Mouse (Mus musculus) erythroblast, embryonic 14.5 days (primary cell): ENCODE results near the gene Cmip.

Source experiments
- GATA1 ChIP-seq: IDR thresholded peaks from 2 replicates; pipeline ENCODE4 v1.6.1; 2012; ENCODE audit warnings: low read length, inconsistent platforms, mixed read lengths
- TAL1 ChIP-seq: IDR thresholded peaks from 3 replicates; pipeline ENCODE4 v1.6.1; 2012; ENCODE audit warnings: low read length, inconsistent platforms, mixed read lengths

DNA sequence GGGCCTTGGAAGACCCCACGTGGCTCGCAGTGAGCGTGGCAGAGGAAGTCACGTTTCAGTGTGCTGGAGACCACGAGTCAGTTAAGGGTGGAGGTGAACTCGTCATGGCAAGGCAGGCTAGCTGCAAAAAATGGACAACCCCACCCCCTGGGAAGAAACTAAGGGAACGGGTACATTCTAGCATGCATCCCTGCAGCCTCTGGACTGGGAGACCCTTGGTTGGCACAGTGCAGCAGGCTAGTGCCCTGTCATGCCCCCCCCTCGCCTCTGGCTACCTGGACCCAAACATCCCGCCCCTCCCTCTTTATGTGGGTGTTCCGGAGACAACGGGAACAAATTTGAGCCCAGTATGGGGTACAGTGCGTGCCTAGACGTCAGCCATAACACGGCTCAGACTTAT lies 183.5 kb downstream of the Cmip start:
- TF ChIP-seq GATA1 = no peak
- TF ChIP-seq TAL1 = no peak
